Mouse (Mus musculus): ENCODE measurements around the gene Scmh1. TPM values are rescaled to one million over a fixed set of nuclear protein-coding genes. Genes with fewer than 3 reads are reported as not detected.

Scmh1 gene
- polyA plus RNA-seq, 1 experiment from 2014 or later = 92.3 TPM

GRCm38 (mm10) chr4:120556592-120556991 lies 151.5 kb downstream of the Scmh1 start:
- Histone ChIP-seq H3K4me2 (ENCODE audit: low read length) (no peak overlapping the region), H3K9me3 (replicated peaks; ENCODE audit: control insufficient read depth, low read length, poor library complexity, severe bottlenecking) (no peaks in the 10 kb centered on the region), H3K4me3 (ENCODE audit: low read depth, low read length) (no peak overlapping the region), H3K36me3 (ENCODE audit: control insufficient read depth, insufficient read depth, low read length) (peaks cover 41% of the 10 kb centered on the region), H3K9ac (ENCODE audit: low read depth, low read length) (no peak overlapping the region), H3K27me3 (ENCODE audit: control insufficient read depth, insufficient read depth, low read depth, low read length) (no peaks in the 10 kb centered on the region), H3K4me1 (ENCODE audit: control insufficient read depth, insufficient read depth, low read length) (no peaks in the 10 kb centered on the region), H3K27ac (ENCODE audit: low read length) (no peak overlapping the region)
- WGBS = 94% methylated on average over 6 of the region's 6 CpGs
- no peak for ATAC-seq

DNA sequence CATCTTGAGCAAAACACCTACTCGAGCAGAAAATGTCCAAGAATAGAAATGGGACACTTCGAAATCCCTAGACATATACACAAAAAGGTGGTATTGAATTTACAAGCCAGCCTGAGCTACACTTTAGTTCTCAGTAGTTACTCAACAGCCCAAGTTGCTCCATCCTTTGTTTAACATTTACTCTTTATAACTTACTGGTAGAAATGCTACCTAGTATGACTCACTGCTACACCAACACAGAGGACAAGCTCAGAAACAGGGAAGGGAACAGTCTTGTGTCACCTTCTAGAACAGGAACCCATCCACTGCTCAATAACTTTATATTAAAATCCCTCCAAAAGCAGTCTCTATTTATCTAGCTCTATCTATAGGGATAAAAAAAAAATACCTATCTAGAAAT lies 160.6 kb downstream of the Scmh1 start:
- peaks cover 21% of the 10 kb centered on the region for H3K36me3 ChIP-seq (ENCODE audit: control insufficient read depth, insufficient read depth, low read length)
- H3K4me2 ChIP-seq (ENCODE audit: low read length) = no peak overlapping the region
- H3K9ac ChIP-seq (ENCODE audit: low read depth, low read length) = no peak overlapping the region
- H3K9me3 ChIP-seq (replicated peaks; ENCODE audit: control insufficient read depth, low read length, poor library complexity, severe bottlenecking) = no peaks in the 10 kb centered on the region
- H3K4me3 ChIP-seq (ENCODE audit: low read depth, low read length) = no peak overlapping the region
- no peak overlapping the region for H3K27ac ChIP-seq (ENCODE audit: low read length)
- no peak for ATAC-seq
- H3K4me1 ChIP-seq (ENCODE audit: control insufficient read depth, insufficient read depth, low read length) = peaks cover 24% of the 10 kb centered on the region
- no peaks in the 10 kb centered on the region for H3K27me3 ChIP-seq (ENCODE audit: control insufficient read depth, insufficient read depth, low read depth, low read length)
- 89% methylated on average over 2 of the region's 2 CpGs for WGBS

GRCm38 (mm10) chr4:120568005-120568404 lies 162.9 kb downstream of the Scmh1 start:
- Histone ChIP-seq H3K4me2 (ENCODE audit: low read length) (peak overlapping the region; percentile 90), H3K4me1 (ENCODE audit: control insufficient read depth, insufficient read depth, low read length) (peaks cover 32% of the 10 kb centered on the region), H3K9me3 (replicated peaks; ENCODE audit: control insufficient read depth, low read length, poor library complexity, severe bottlenecking) (no peaks in the 10 kb centered on the region), H3K27me3 (ENCODE audit: control insufficient read depth, insufficient read depth, low read depth, low read length) (no peaks in the 10 kb centered on the region), H3K27ac (ENCODE audit: low read length) (no peak overlapping the region), H3K9ac (ENCODE audit: low read depth, low read length) (peak overlapping the region; percentile 30; the same call in 1 of the 2 replicates), H3K4me3 (ENCODE audit: low read depth, low read length) (no peak overlapping the region), H3K36me3 (ENCODE audit: control insufficient read depth, insufficient read depth, low read length) (peaks cover 9% of the 10 kb centered on the region; the same call in 1 of the 2 replicates)
- ATAC-seq = no peak
- WGBS = 55% methylated on average over 5 of the region's 5 CpGs

DNA sequence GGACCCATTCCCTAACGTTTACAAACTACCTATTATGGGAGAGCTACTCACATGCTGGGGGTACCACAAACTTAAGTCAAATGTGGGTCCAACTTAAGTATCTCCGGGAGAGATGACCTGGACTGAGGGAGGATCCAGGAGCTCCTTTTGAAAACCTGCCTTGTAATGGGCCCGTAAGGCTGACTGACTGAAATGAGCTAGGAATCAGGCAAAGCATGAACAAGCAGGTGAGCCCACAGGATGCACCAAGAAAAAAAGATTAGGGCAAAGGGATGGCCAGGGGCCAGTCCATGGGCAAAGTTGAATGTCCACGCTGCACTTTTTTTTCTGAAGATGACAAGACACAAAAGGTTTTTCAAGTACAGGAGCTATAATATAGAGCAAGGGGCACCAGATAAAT lies 163.9 kb downstream of the Scmh1 start:
- Histone ChIP-seq H3K4me1 (ENCODE audit: control insufficient read depth, insufficient read depth, low read length) (peaks cover 32% of the 10 kb centered on the region), H3K4me3 (ENCODE audit: low read depth, low read length) (peak overlapping the region; percentile 85), H3K9ac (ENCODE audit: low read depth, low read length) (peak overlapping the region; percentile 97), H3K27ac (ENCODE audit: low read length) (peak overlapping the region; percentile 95), H3K36me3 (ENCODE audit: control insufficient read depth, insufficient read depth, low read length) (0 out of 2 replicates have a peak, but pooled peaks cover 2% of the 10 kb centered on the region), H3K4me2 (ENCODE audit: low read length) (peak overlapping the region; percentile 90), H3K9me3 (replicated peaks; ENCODE audit: control insufficient read depth, low read length, poor library complexity, severe bottlenecking) (no peaks in the 10 kb centered on the region), H3K27me3 (ENCODE audit: control insufficient read depth, insufficient read depth, low read depth, low read length) (no peaks in the 10 kb centered on the region)
- WGBS = 6% methylated on average over 4 of the region's 4 CpGs
- no peak for ATAC-seq

- peak within 1 kb of the TSS; percentile 95 for H3K27ac ChIP-seq (ENCODE audit: low read length)
- H3K4me3 ChIP-seq (ENCODE audit: low read depth, low read length) = peak within 1 kb of the TSS; percentile 85
- peak within 1 kb of the TSS; percentile 90 for H3K4me2 ChIP-seq (ENCODE audit: low read length)
- WGBS = under 1% methylated on average over 90 of the region's 97 CpGs
- H3K9ac ChIP-seq (ENCODE audit: low read depth, low read length) = peak within 1 kb of the TSS; percentile 97
- ATAC-seq = peak; percentile 98
- H3K27me3 ChIP-seq (ENCODE audit: control insufficient read depth, insufficient read depth, low read depth, low read length) = no peaks in the 10 kb centered on the region
- no peaks in the 10 kb centered on the region for H3K36me3 ChIP-seq (ENCODE audit: control insufficient read depth, insufficient read depth, low read length)
- no peaks in the 10 kb centered on the region for H3K9me3 ChIP-seq (replicated peaks; ENCODE audit: control insufficient read depth, low read length, poor library complexity, severe bottlenecking)
- H3K4me1 ChIP-seq (ENCODE audit: control insufficient read depth, insufficient read depth, low read length) = peaks cover 32% of the 10 kb centered on the region
Observed at GRCm38 (mm10) chr4:120569486-120570437, 164.7 kb downstream of the Scmh1 start, which contains the start of gene Ctps. TSS of gene Ctps (minus strand) at chr4:120570276.

DNA sequence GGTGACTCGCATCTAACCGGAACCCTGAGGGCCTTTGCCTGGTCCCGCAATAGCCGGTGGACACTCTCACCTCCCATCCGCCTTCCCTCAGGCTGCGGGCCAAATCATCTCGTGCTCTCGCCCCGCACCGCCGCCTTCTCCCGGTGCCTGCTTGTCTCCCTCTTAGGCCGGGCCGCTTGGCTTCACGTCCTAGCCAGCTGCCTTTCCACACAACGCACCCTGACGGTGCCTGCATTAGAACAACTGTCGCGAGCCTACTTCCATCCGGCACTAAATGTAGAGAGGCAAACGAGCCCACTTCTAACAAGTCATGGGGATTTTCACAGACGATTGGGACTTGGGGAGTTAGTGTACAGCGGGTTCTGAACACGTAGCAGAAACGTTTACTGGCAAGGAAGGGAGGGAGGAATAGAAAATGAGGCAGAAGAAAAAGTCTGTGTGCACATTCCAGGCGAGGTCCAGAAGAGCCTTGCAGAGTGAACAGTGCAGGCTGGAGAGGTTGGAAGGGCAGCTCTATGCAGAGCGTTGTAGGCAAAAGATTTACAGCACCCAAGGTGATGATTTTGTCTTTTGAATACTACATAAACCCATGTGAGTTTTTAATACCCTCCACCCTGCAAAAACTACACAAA lies 165.5 kb downstream of the Scmh1 start:
- 2% methylated on average over 27 of the region's 27 CpGs for WGBS

GRCm38 (mm10) chr4:120571070-120571464 lies 166.0 kb downstream of the Scmh1 start:
- Histone ChIP-seq H3K27me3 (ENCODE audit: control insufficient read depth, insufficient read depth, low read depth, low read length) (no peaks in the 10 kb centered on the region), H3K4me1 (ENCODE audit: control insufficient read depth, insufficient read depth, low read length) (peaks cover 32% of the 10 kb centered on the region), H3K9ac (ENCODE audit: low read depth, low read length) (peak overlapping the region; percentile 97), H3K27ac (ENCODE audit: low read length) (peak overlapping the region; percentile 95), H3K4me3 (ENCODE audit: low read depth, low read length) (peak overlapping the region; percentile 85), H3K4me2 (ENCODE audit: low read length) (peak overlapping the region; percentile 85), H3K9me3 (replicated peaks; ENCODE audit: control insufficient read depth, low read length, poor library complexity, severe bottlenecking) (no peaks in the 10 kb centered on the region), H3K36me3 (ENCODE audit: control insufficient read depth, insufficient read depth, low read length) (no peaks in the 10 kb centered on the region)
- ATAC-seq = no peak
- WGBS = 73% methylated on average over 3 of the region's 3 CpGs

More for the DNA sequence above, 165.5 kb downstream of the Scmh1 start:
- Histone ChIP-seq H3K9ac (ENCODE audit: low read depth, low read length) (peak overlapping the region; percentile 97), H3K27me3 (ENCODE audit: control insufficient read depth, insufficient read depth, low read depth, low read length) (no peaks in the 10 kb centered on the region), H3K36me3 (ENCODE audit: control insufficient read depth, insufficient read depth, low read length) (no peaks in the 10 kb centered on the region), H3K4me3 (ENCODE audit: low read depth, low read length) (peak overlapping the region; percentile 85), H3K27ac (ENCODE audit: low read length) (peak overlapping the region; percentile 95), H3K9me3 (replicated peaks; ENCODE audit: control insufficient read depth, low read length, poor library complexity, severe bottlenecking) (no peaks in the 10 kb centered on the region), H3K4me1 (ENCODE audit: control insufficient read depth, insufficient read depth, low read length) (peaks cover 32% of the 10 kb centered on the region), H3K4me2 (ENCODE audit: low read length) (peak overlapping the region; percentile 85)
- peak; percentile 70 for ATAC-seq

- Histone ChIP-seq H3K27ac (ENCODE audit: low read length) (no peak overlapping the region), H3K4me3 (ENCODE audit: low read depth, low read length) (no peak overlapping the region), H3K4me1 (ENCODE audit: control insufficient read depth, insufficient read depth, low read length) (peaks cover 32% of the 10 kb centered on the region), H3K4me2 (ENCODE audit: low read length) (no peak overlapping the region), H3K9me3 (replicated peaks; ENCODE audit: control insufficient read depth, low read length, poor library complexity, severe bottlenecking) (no peaks in the 10 kb centered on the region), H3K9ac (ENCODE audit: low read depth, low read length) (no peak overlapping the region), H3K27me3 (ENCODE audit: control insufficient read depth, insufficient read depth, low read depth, low read length) (no peaks in the 10 kb centered on the region), H3K36me3 (ENCODE audit: control insufficient read depth, insufficient read depth, low read length) (no peaks in the 10 kb centered on the region)
- ATAC-seq = no peak
- WGBS = 76% methylated on average over 3 of the region's 3 CpGs
Observed at GRCm38 (mm10) chr4:120571691-120572090, 166.6 kb downstream of the Scmh1 start.

Measured in midbrain, embryonic 16.5 days (tissue).